Mouse (Mus musculus) heart, embryonic 12.5 days (tissue): ENCODE data around the gene Akr1c14. TPM values are rescaled to one million over a fixed set of nuclear protein-coding genes. Genes with fewer than 3 reads are reported as not detected.
"Not testable (repeated sequence)": the region's sequence is repeated elsewhere in the genome, so short reads cannot be mapped to it uniquely, and the experiment has no call there.

Experiments
- ATAC-seq: fragments of 200-750 bp; cut with Nextera tagmentation; 2 replicates; pipeline ENCODE4 v1.8.0; 2017; ENCODE audit warnings: moderate TSS enrichment, moderate library complexity; ENCODE audit not compliant: insufficient number of reproducible peaks, low FRiP score
- H3K27ac ChIP-seq: fragments of 300-500 bp; sonication (generic); 2 replicates; pipeline ENCODE4 v1.5.1; 2016; ENCODE audit warnings: mild to moderate bottlenecking, moderate library complexity; ENCODE audit not compliant: poor library complexity, severe bottlenecking
- H3K27me3 ChIP-seq: fragments of 300-500 bp; sonication (generic); replicated peaks from 2 replicates; pipeline ENCODE4 v1.6.1; 2016; ENCODE audit warnings: mild to moderate bottlenecking, moderate library complexity
- H3K36me3 ChIP-seq: fragments of 300-500 bp; sonication (generic); 2 replicates; pipeline ENCODE4 v1.6.1; 2016; ENCODE audit warnings: mild to moderate bottlenecking, moderate library complexity
- H3K4me1 ChIP-seq: fragments of 300-500 bp; sonication (generic); replicated peaks from 2 replicates; pipeline ENCODE4 v1.6.1; 2016; ENCODE audit warnings: mild to moderate bottlenecking
- H3K4me2 ChIP-seq: fragments of 300-500 bp; sonication (generic); 2 replicates; pipeline ENCODE4 v1.6.1; 2016; ENCODE audit warnings: mild to moderate bottlenecking, moderate library complexity
- H3K4me3 ChIP-seq: fragments of 300-500 bp; sonication (generic); 2 replicates; pipeline ENCODE4 v1.5.1; 2016; ENCODE audit warnings: mild to moderate bottlenecking
- H3K9ac ChIP-seq: fragments of 300-500 bp; sonication (generic); 2 replicates; pipeline ENCODE4 v1.6.1; 2016; ENCODE audit warnings: mild to moderate bottlenecking, moderate library complexity
- H3K9me3 ChIP-seq: fragments of 300-500 bp; sonication (generic); replicated peaks from 2 replicates; pipeline ENCODE4 v1.6.1; 2016; ENCODE audit warnings: mild to moderate bottlenecking, moderate library complexity
- WGBS: fragments of 180-500 bp; shearing (Covaris S2); methylation state at CpG from one replicate; pipeline ENCODE4 v1.1.7; 2016; 5-methylcytosine and 5-hydroxymethylcytosine counted together
- polyA plus RNA-seq: library from polyadenylated mRNA; unstranded; fragments of >200 nt; fragmentation: Nextera tagmentation; extraction: Ambion mirVana; gene quantifications from 2 replicates; pipeline ENCODE4 v1.2.1, GENCODE M21; 2016

Gene Akr1c14
- polyA plus RNA-seq, 1 experiment from 2014 or later = 1.9 TPM

GRCm38 (mm10) chr13:4056211-4056610, 7.4 kb downstream of the Akr1c14 start:
- no peak overlapping the region for H3K9ac ChIP-seq
- no peak for ATAC-seq
- H3K4me3 ChIP-seq = no peak overlapping the region
- no peaks in the 10 kb centered on the region for H3K36me3 ChIP-seq
- 77% methylated on average over 2 of the region's 2 CpGs for WGBS
- no peak overlapping the region for H3K27ac ChIP-seq
- H3K4me2 ChIP-seq = no peak overlapping the region
- no peaks in the 10 kb centered on the region for H3K9me3 ChIP-seq
- no peaks in the 10 kb centered on the region for H3K4me1 ChIP-seq
- H3K27me3 ChIP-seq = no peaks in the 10 kb centered on the region

- not testable (repeated sequence) for H3K9ac ChIP-seq, H3K4me3 ChIP-seq, ATAC-seq, H3K4me2 ChIP-seq, H3K27me3 ChIP-seq, H3K27ac ChIP-seq, H3K9me3 ChIP-seq, H3K4me1 ChIP-seq, H3K36me3 ChIP-seq
- WGBS = 65% methylated on average over 2 of the region's 2 CpGs
Measured at GRCm38 (mm10) chr13:4058239-4058638, 9.4 kb downstream of the Akr1c14 start.

- H3K4me1 ChIP-seq = no peaks in the 10 kb centered on the region
- peak; percentile 71 for ATAC-seq
- H3K27me3 ChIP-seq = no peaks in the 10 kb centered on the region
- no peaks in the 10 kb centered on the region for H3K9me3 ChIP-seq
- peak overlapping the region; percentile 68 for H3K27ac ChIP-seq
- H3K4me2 ChIP-seq = no peak overlapping the region
- H3K36me3 ChIP-seq = no peaks in the 10 kb centered on the region
- 45% methylated on average over 5 of the region's 5 CpGs for WGBS
- H3K9ac ChIP-seq = no peak overlapping the region
- no peak overlapping the region for H3K4me3 ChIP-seq
Measured at GRCm38 (mm10) chr13:4059363-4059762, 10.6 kb downstream of the Akr1c14 start.

- ATAC-seq = no peak
- Histone ChIP-seq H3K36me3 (no peaks in the 10 kb centered on the region), H3K27me3 (no peaks in the 10 kb centered on the region), H3K27ac (peak overlapping the region; percentile 32; the same call in 1 of the 2 replicates), H3K4me3 (no peak overlapping the region), H3K9ac (no peak overlapping the region), H3K4me1 (no peaks in the 10 kb centered on the region), H3K4me2 (0 out of 2 replicates have a peak overlapping the region, but pooled peaks have one; percentile 18), H3K9me3 (no peaks in the 10 kb centered on the region)
- WGBS = 54% methylated on average over 3 of the region's 3 CpGs
Measured at GRCm38 (mm10) chr13:4060214-4060730, 11.5 kb downstream of the Akr1c14 start.

GRCm38 (mm10) chr13:4076517-4077435, 28.0 kb downstream of the Akr1c14 start:
- Histone ChIP-seq H3K4me3 (no peak overlapping the region), H3K4me1 (no peaks in the 10 kb centered on the region), H3K9ac (no peak overlapping the region), H3K9me3 (no peaks in the 10 kb centered on the region), H3K27ac (no peak overlapping the region), H3K36me3 (no peaks in the 10 kb centered on the region), H3K27me3 (no peaks in the 10 kb centered on the region), H3K4me2 (no peak overlapping the region)
- no peak for ATAC-seq
- 79% methylated on average over 9 of the region's 9 CpGs for WGBS

- 0 out of 2 replicates have a peak, but pooled peaks cover 3% of the 10 kb centered on the region for H3K9me3 ChIP-seq
- H3K4me2 ChIP-seq = no peak overlapping the region
- H3K27me3 ChIP-seq = no peaks in the 10 kb centered on the region
Measured at GRCm38 (mm10) chr13:4079876-4080275, 31.1 kb downstream of the Akr1c14 start.

GRCm38 (mm10) chr13:4101691-4102090, 52.9 kb downstream of the Akr1c14 start:
- Histone ChIP-seq H3K4me3 (no peak overlapping the region), H3K9ac (no peak overlapping the region), H3K36me3 (no peaks in the 10 kb centered on the region), H3K27ac (no peak overlapping the region), H3K9me3 (no peaks in the 10 kb centered on the region), H3K4me2 (no peak overlapping the region), H3K4me1 (no peaks in the 10 kb centered on the region), H3K27me3 (no peaks in the 10 kb centered on the region)
- no peak for ATAC-seq

More at GRCm38 (mm10) chr13:4079876-4080275, 31.1 kb downstream of the Akr1c14 start:
- H3K36me3 ChIP-seq = no peaks in the 10 kb centered on the region
- H3K4me3 ChIP-seq = no peak overlapping the region
- H3K4me1 ChIP-seq = no peaks in the 10 kb centered on the region
- no peak overlapping the region for H3K9ac ChIP-seq
- ATAC-seq = no peak
- no peak overlapping the region for H3K27ac ChIP-seq

- Histone ChIP-seq H3K36me3 (no peaks in the 10 kb centered on the region), H3K9ac (no peak overlapping the region)
Measured at GRCm38 (mm10) chr13:4102721-4103120, 53.9 kb downstream of the Akr1c14 start.

GRCm38 (mm10) chr13:4110281-4111188, 61.7 kb downstream of the Akr1c14 start:
- 37% methylated on average over 6 of the region's 6 CpGs for WGBS
- no peaks in the 10 kb centered on the region for H3K4me1 ChIP-seq
- H3K4me3 ChIP-seq = no peak overlapping the region
- H3K36me3 ChIP-seq = no peaks in the 10 kb centered on the region
- H3K9me3 ChIP-seq = no peaks in the 10 kb centered on the region
- H3K9ac ChIP-seq = no peak overlapping the region
- H3K27me3 ChIP-seq = no peaks in the 10 kb centered on the region
- no peak overlapping the region for H3K4me2 ChIP-seq
- H3K27ac ChIP-seq = no peak overlapping the region
- peak; percentile 66; the same call in 1 of the 2 replicates for ATAC-seq

More at GRCm38 (mm10) chr13:4102721-4103120, 53.9 kb downstream of the Akr1c14 start:
- no peak overlapping the region for H3K4me3 ChIP-seq
- no peaks in the 10 kb centered on the region for H3K4me1 ChIP-seq
- ATAC-seq = no peak
- H3K4me2 ChIP-seq = no peak overlapping the region
- H3K27ac ChIP-seq = no peak overlapping the region
- H3K9me3 ChIP-seq = no peaks in the 10 kb centered on the region
- no peaks in the 10 kb centered on the region for H3K27me3 ChIP-seq

- H3K36me3 ChIP-seq = no peaks in the 10 kb centered on the region
- peaks cover 3% of the 10 kb centered on the region for H3K9me3 ChIP-seq
- H3K4me3 ChIP-seq = no peak overlapping the region
- ATAC-seq = no peak
- WGBS = 61% methylated on average over 2 of the region's 2 CpGs
- no peak overlapping the region for H3K9ac ChIP-seq
- H3K4me2 ChIP-seq = no peak overlapping the region
- H3K27me3 ChIP-seq = no peaks in the 10 kb centered on the region
- H3K4me1 ChIP-seq = no peaks in the 10 kb centered on the region
- H3K27ac ChIP-seq = no peak overlapping the region
Measured at GRCm38 (mm10) chr13:4119181-4119904, 70.5 kb downstream of the Akr1c14 start.
